Mouse (Mus musculus): ENCODE measurements around the gene Sgsm2. TPM values are rescaled to one million over a fixed set of nuclear protein-coding genes. Genes with fewer than 3 reads are reported as not detected.

Gene Sgsm2
- 4.7 and 5.9 TPM in 2 replicates for polyA plus RNA-seq (2015; fragmentation: Nextera tagmentation; extraction: Ambion mirVana)

GRCm38 (mm10) chr11:74896901-74897677 lies at the start of gene Sgsm2:
TSS of gene Sgsm2 (minus strand) at chr11:74897060.

GRCm38 (mm10) chr11:74925577-74926387 lies 28.9 kb upstream of the Sgsm2 start, which contains the start of the genes Smg6 and Srr:
TSS of gene Smg6 (plus strand) at chr11:74925823.
TSS of gene Srr (minus strand) at chr11:74925948.

GRCm38 (mm10) chr11:74897678-74898516 lies 1.0 kb upstream of the Sgsm2 start, which contains the start of gene Tsr1:
TSS of gene Tsr1 (plus strand) at chr11:74898071.

GRCm38 (mm10) chr11:74830256-74831161 lies 66.4 kb downstream of the Sgsm2 start, which contains the start of gene Mnt:
TSS of gene Mnt (plus strand) at chr11:74830920.

Small RNAs within 50 kb of the gene (microRNA-seq; reads per million reads assigned to microRNA genes)
- not detected for gene Mir6926 (ENCODE audit: borderline replicate concordance, insufficient number of aligned reads)

Other genes starting within 250 kb of the Sgsm2 start
- gene Cluh, start 247.6 kb downstream of the Sgsm2 start, polyA plus RNA-seq (2015; fragmentation: Nextera tagmentation; extraction: Ambion mirVana) = 17.4 and 40.0 TPM in 2 replicates
- 56.9 and 65.3 TPM in 2 replicates for gene Pafah1b1, start 172.4 kb downstream of the Sgsm2 start, polyA plus RNA-seq (2015; fragmentation: Nextera tagmentation; extraction: Ambion mirVana)
- gene Mettl16, start 126.2 kb downstream of the Sgsm2 start, polyA plus RNA-seq (2015; fragmentation: Nextera tagmentation; extraction: Ambion mirVana) = 14.5 and 20.0 TPM in 2 replicates
- 4.3 and 4.9 TPM in 2 replicates for gene Mnt, start 66.1 kb downstream of the Sgsm2 start, polyA plus RNA-seq (2015; fragmentation: Nextera tagmentation; extraction: Ambion mirVana)
- 16.3 and 19.9 TPM in 2 replicates for gene Tsr1, start 1.0 kb upstream of the Sgsm2 start, polyA plus RNA-seq (2015; fragmentation: Nextera tagmentation; extraction: Ambion mirVana)
- gene Smg6, start 28.8 kb upstream of the Sgsm2 start, polyA plus RNA-seq (2015; fragmentation: Nextera tagmentation; extraction: Ambion mirVana) = 8.7 and 10.6 TPM in 2 replicates
- 16.8 and 22.1 TPM in 2 replicates for gene Srr, start 28.9 kb upstream of the Sgsm2 start, polyA plus RNA-seq (2015; fragmentation: Nextera tagmentation; extraction: Ambion mirVana)

All from adrenal gland, postnatal 0 days (tissue).